In genomic region chr10:52992246-52992645, GRCm38 (mm10) we compare ENCODE assay signal across 28 mouse cellular contexts.
DNase-seq lines count a peak whose midpoint lies in the region; ATAC-seq lines count a peak whose summit lies in the region.
"Had no signal": no experiment of that assay in that cellular context is flagged by ENCODE, and none has a peak within 500 bp of the region (broad histone marks: within the 10 kb centered on the region; RNA-seq: fewer than 3 reads in every experiment).

No protein-coding gene starts in this region.

- WGBS in limb, embryonic 15.5 days, result 44% methylated on average over 2 of the region's 2 CpGs
- WGBS in limb, embryonic 10.5 days, result 67% methylated on average over 2 of the region's 2 CpGs
- 38% methylated on average over 2 of the region's 2 CpGs for WGBS in embryonic facial prominence, embryonic 14.5 days
- WGBS in midbrain, embryonic 13.5 days, result 76% methylated on average over 2 of the region's 2 CpGs

- H3K4me2 ChIP-seq in limb, embryonic 15.5 days, result no peak overlapping the region
- H3K4me2 ChIP-seq in embryonic facial prominence, embryonic 14.5 days (ENCODE audit: low read depth, low read length), result no peak overlapping the region
- no peak overlapping the region for H3K4me2 ChIP-seq in midbrain, embryonic 13.5 days (replicated peaks)
- H3K4me2 ChIP-seq: heart, embryonic 12.5 days; hindbrain, embryonic 14.5 days; liver, embryonic 15.5 days; lung, embryonic 15.5 days; neural tube, embryonic 12.5 days had no signal

- peak; percentile 30 for DNase-seq in heart, adult 11 months
- no peak for DNase-seq in heart, postnatal 25 days (ENCODE audit: low spot score)
- DNase-seq in limb, embryonic 10.5 days (ENCODE audit: low spot score), result no peak
- peak; percentile 19 for DNase-seq in embryonic facial prominence, embryonic 14.5 days (ENCODE audit: low spot score)
- peak; percentile 40 to 45 for DNase-seq in right cerebral cortex, postnatal 10 days (ENCODE audit: low spot score in 2 of 2)
- no peak for DNase-seq in adrenal gland, postnatal 4 days (ENCODE audit: low spot score in 2 of 2)
- DNase-seq: adrenal gland, postnatal 25 days; B cell, adult 2 months; cerebellum, adult 2 months; cerebellum, postnatal 14 days; gastrocnemius, adult 2 months; gastrocnemius, postnatal 36 days; heart, adult 2 months; kidney, adult 9 months; kidney, postnatal 10 days; liver had no signal

- no peaks in the 10 kb centered on the region for H3K9me3 ChIP-seq in limb, embryonic 15.5 days
- H3K9me3 ChIP-seq in limb, embryonic 10.5 days (replicated peaks), result no peaks in the 10 kb centered on the region
- H3K9me3 ChIP-seq in embryonic facial prominence, embryonic 14.5 days (ENCODE audit: control insufficient read depth, low read length), result no peaks in the 10 kb centered on the region
- no peaks in the 10 kb centered on the region for H3K9me3 ChIP-seq in midbrain, embryonic 13.5 days
- H3K9me3 ChIP-seq: forebrain, embryonic 10.5 days; heart, embryonic 12.5 days; liver, embryonic 15.5 days; lung, embryonic 15.5 days; midbrain, embryonic 10.5 days; neural tube, embryonic 12.5 days had no signal

- intact Hi-C loops in heart, postnatal 25 days (cut with DNase I), result no loop called here

- peaks cover 3% of the 10 kb centered on the region; the same call in 1 of the 2 replicates for H3K4me1 ChIP-seq in limb, embryonic 15.5 days
- no peaks in the 10 kb centered on the region for H3K4me1 ChIP-seq in limb, embryonic 10.5 days
- H3K4me1 ChIP-seq in embryonic facial prominence, embryonic 14.5 days (ENCODE audit: control insufficient read depth, insufficient read depth, low read length), result no peaks in the 10 kb centered on the region
- no peaks in the 10 kb centered on the region for H3K4me1 ChIP-seq in midbrain, embryonic 13.5 days (replicated peaks)
- H3K4me1 ChIP-seq: heart, embryonic 12.5 days; liver, embryonic 15.5 days; lung, embryonic 15.5 days; midbrain, embryonic 10.5 days; neural tube, embryonic 12.5 days had no signal

- no peaks in the 10 kb centered on the region for H3K27me3 ChIP-seq in limb, embryonic 15.5 days
- no peaks in the 10 kb centered on the region for H3K27me3 ChIP-seq in limb, embryonic 10.5 days (ENCODE audit: low read depth, poor library complexity, severe bottlenecking)
- no peaks in the 10 kb centered on the region for H3K27me3 ChIP-seq in embryonic facial prominence, embryonic 14.5 days (replicated peaks; ENCODE audit: control insufficient read depth, insufficient read depth, low read length)
- no peaks in the 10 kb centered on the region for H3K27me3 ChIP-seq in midbrain, embryonic 13.5 days
- H3K27me3 ChIP-seq: heart, embryonic 12.5 days; liver, embryonic 15.5 days; lung, embryonic 15.5 days; neural tube, embryonic 12.5 days had no signal

- H3K9ac ChIP-seq in limb, embryonic 15.5 days, result no peak overlapping the region
- no peak overlapping the region for H3K9ac ChIP-seq in embryonic facial prominence, embryonic 14.5 days (ENCODE audit: low read depth, low read length)
- no peak overlapping the region for H3K9ac ChIP-seq in midbrain, embryonic 13.5 days (replicated peaks)
- H3K9ac ChIP-seq: heart, embryonic 12.5 days; hindbrain, embryonic 14.5 days; liver, embryonic 15.5 days; lung, embryonic 15.5 days; neural tube, embryonic 12.5 days had no signal

- no peaks in the 10 kb centered on the region for H3K36me3 ChIP-seq in limb, embryonic 15.5 days
- H3K36me3 ChIP-seq in limb, embryonic 10.5 days, result no peaks in the 10 kb centered on the region
- no peaks in the 10 kb centered on the region for H3K36me3 ChIP-seq in embryonic facial prominence, embryonic 14.5 days (ENCODE audit: control insufficient read depth, insufficient read depth, low read length)
- H3K36me3 ChIP-seq in midbrain, embryonic 13.5 days, result no peaks in the 10 kb centered on the region
- H3K36me3 ChIP-seq: forebrain, embryonic 10.5 days; heart, embryonic 12.5 days; liver, embryonic 15.5 days; lung, embryonic 15.5 days; midbrain, embryonic 10.5 days; neural tube, embryonic 12.5 days had no signal

- H3K4me3 ChIP-seq in limb, embryonic 15.5 days, result no peak overlapping the region
- no peak overlapping the region for H3K4me3 ChIP-seq in limb, embryonic 10.5 days
- H3K4me3 ChIP-seq in embryonic facial prominence, embryonic 14.5 days (ENCODE audit: low read depth, low read length), result no peak overlapping the region
- H3K4me3 ChIP-seq in midbrain, embryonic 13.5 days (replicated peaks), result no peak overlapping the region
- H3K4me3 ChIP-seq: forebrain, embryonic 10.5 days; gastrocnemius, adult 2 months; heart, adult 2 months; heart, embryonic 12.5 days; liver, embryonic 15.5 days; lung, embryonic 15.5 days; midbrain, embryonic 10.5 days; neural tube, embryonic 12.5 days had no signal

- H3K27ac ChIP-seq in limb, embryonic 15.5 days, result peak overlapping the region; percentile 13; the same call in 1 of the 2 replicates
- H3K27ac ChIP-seq in limb, embryonic 10.5 days, result no peak overlapping the region
- no peak overlapping the region; the same call in 1 of the 2 replicates for H3K27ac ChIP-seq in embryonic facial prominence, embryonic 14.5 days (replicated peaks; ENCODE audit: low read depth, low read length)
- H3K27ac ChIP-seq in midbrain, embryonic 13.5 days, result no peak overlapping the region
- H3K27ac ChIP-seq: forebrain, embryonic 10.5 days; gastrocnemius, adult 2 months; heart, adult 2 months; hindbrain, embryonic 14.5 days; liver, embryonic 15.5 days; lung, embryonic 15.5 days; midbrain, embryonic 10.5 days; neural tube, embryonic 12.5 days had no signal

- no peak for ATAC-seq in limb, embryonic 15.5 days (ENCODE audit: insufficient number of reproducible peaks, low FRiP score, low TSS enrichment, low read depth)
- no peak for ATAC-seq in embryonic facial prominence, embryonic 14.5 days (ENCODE audit: low read depth)
- no peak for ATAC-seq in midbrain, embryonic 13.5 days
- ATAC-seq: forebrain, embryonic 16.5 days; intestine, postnatal 0 days; midbrain, embryonic 16.5 days had no signal

Comparison
In these comparisons a context has a peak if more than half of its experiments do, and no peak if none do; other contexts are left out.
1. DNase-seq: peak in heart, adult 11 months (single experiment), embryonic facial prominence, embryonic 14.5 days (single experiment) and right cerebral cortex, postnatal 10 days (2 of 2); none in heart, postnatal 25 days (single experiment), limb, embryonic 10.5 days (single experiment) and adrenal gland, postnatal 4 days (0 of 2).